Mouse (Mus musculus): ENCODE measurements around the gene Eipr1.

- TF ChIP-seq CTCF (IDR thresholded peaks at IDR 0.05; ENCODE audit: extremely low read depth, insufficient read depth, insufficient read length, insufficient replicate concordance) (no peak), POLR2A (IDR thresholded peaks at IDR 0.05; ENCODE audit: low read depth, low read length) (no peak)
Observed at GRCm38 (mm10) chr12:28848726-28849612, 97.4 kb downstream of the Eipr1 start.
